Mouse (Mus musculus): ENCODE measurements around the gene 9930111J21Rik2.
"Not testable (repeated sequence)": the region's sequence is repeated elsewhere in the genome, so short reads cannot be mapped to it uniquely, and the experiment has no call there.

Gene 9930111J21Rik2

DNA sequence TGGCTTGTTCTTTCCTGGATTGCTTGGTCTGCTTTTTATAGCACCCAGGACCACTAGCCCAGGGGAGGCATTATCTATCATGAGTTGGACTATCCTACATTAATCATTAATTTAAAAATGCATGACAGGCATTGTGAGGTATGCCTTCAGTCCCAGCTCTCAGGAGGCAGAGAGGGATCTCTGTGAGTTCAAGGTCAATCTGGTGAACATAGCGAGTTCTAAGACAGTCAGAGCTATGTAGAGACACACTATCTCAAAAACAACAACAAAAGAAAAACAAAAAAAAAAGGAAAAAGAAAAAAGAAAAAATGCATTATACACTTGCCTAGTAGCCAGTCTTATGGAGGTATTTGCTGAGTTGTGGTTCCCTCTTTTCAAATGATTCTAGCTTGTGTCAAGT is 33.3 kb upstream of the 9930111J21Rik2 start:
- no peak for TF ChIP-seq GATA4 (IDR thresholded peaks at IDR 0.05; ENCODE audit: insufficient replicate concordance, low read length)

DNA sequence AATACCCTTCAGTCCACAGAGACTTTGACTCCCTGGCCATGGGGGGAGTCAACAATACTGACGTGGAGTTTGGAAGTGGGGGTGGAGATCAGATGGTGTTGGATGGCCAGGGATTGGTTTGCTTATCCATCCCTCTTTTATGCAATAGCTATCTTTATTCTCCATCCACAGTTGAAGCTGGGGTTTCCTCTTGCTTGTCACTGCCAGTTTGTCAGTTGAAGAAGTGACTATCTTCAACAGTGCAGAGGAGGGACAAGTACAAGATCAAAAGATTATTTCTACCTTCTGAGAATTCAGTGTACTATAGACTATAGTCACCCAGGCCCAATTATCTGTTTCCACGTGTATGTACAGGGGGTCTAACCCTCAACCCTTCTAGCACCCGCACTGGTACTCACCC is 32.8 kb upstream of the 9930111J21Rik2 start:
- TF ChIP-seq GATA4 (IDR thresholded peaks at IDR 0.05; ENCODE audit: insufficient replicate concordance, low read length), result no peak

DNA sequence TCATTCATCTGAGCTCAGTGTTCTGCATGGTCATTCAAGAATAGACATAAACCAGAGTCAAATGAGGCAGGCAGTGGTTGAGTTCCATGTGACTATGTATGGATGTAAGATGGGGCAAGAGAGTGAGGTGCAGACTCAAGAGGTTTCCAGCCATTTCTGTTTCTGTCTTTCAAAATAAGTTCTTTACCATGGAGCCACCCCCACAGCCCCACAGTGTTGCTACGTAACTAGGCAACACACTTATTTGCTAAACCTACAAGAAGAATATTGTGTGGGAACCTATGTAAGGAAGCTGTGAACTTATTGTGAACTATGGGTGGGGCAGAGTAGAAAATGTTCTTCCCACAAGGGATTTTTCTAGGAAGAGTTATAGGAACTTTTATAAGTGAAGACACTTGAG is 32.1 kb upstream of the 9930111J21Rik2 start:
- no peak for TF ChIP-seq GATA4 (IDR thresholded peaks at IDR 0.05; ENCODE audit: insufficient replicate concordance, low read length)

DNA sequence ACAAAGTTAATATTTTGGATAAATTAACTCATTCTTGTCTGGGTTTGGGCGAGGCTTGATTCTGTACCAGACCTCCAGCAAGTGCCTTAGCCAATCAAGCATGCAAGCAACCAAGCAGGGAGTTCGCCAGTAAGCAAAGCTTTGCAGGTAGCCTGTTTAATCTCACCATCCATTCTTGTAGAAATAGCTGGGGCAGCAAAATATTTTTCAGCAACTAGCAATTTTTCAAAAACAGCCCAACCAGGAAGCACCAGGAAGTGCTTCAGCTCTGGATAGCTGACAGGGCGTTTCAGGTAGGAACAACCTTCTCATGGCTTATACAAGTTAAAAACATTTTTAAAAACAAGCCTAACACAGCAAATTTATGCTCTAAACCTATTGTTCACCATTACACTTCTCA is 30.8 kb upstream of the 9930111J21Rik2 start:
- no peak for TF ChIP-seq GATA4 (IDR thresholded peaks at IDR 0.05; ENCODE audit: insufficient replicate concordance, low read length)

DNA sequence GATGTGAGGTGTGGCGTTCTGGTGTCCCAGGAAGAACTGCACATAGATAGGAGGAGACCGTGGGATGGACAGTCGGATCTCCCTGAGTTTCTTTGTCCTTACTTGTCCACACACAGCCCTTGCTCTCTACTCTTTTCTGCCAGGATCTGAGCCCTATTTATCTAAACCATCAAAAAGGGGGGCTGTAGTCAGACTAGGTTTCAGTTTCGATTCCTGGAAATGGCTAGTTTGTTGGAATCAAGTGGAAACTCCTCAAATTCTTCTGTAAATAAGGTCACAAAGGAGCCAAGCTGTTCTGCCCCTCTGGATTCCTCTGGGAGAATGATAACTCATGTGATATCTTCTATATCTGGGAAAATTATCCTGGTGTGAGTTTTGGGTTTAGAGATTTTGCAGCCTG is 30.3 kb upstream of the 9930111J21Rik2 start:
- no peak for TF ChIP-seq GATA4 (IDR thresholded peaks at IDR 0.05; ENCODE audit: insufficient replicate concordance, low read length)

DNA sequence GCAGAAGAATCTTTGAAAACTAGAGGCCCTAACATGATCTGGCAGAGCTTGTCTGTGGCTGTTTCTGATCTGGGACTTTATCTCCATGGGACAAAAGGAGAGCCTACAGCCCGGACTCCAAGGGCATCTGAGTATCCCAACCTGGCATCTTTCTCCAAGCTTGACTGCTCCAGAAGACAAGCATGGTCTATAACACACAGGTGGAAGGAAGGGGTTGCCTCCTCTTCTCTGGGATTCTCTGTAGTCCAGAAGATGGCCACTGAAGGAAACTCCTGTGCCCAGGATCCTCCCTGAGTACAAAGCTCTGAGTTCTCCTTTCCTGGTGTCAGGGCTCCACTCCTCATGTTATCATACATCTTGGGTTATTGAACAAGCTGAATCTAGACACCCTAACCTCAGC is 29.6 kb upstream of the 9930111J21Rik2 start:
- no peak for TF ChIP-seq GATA4 (IDR thresholded peaks at IDR 0.05; ENCODE audit: insufficient replicate concordance, low read length)

DNA sequence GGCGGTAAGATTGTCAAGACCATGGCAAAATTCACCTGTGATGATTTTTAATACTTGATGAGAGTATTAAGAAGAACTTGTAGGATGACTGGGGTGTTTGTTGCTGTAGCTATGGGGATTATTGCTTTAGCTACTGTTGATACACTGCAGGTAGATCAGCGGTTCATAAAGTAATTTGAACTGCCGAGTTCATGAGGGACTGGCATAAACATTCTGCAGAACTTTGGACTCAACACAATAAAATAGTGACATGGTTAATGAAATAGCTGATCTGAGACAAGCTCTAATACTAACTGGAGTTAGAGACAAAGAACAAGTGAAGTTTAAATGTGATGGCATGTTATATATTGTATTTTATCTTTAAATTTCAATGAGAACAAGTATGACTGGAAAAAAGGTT is 27.7 kb upstream of the 9930111J21Rik2 start:
- no peak for TF ChIP-seq GATA4 (IDR thresholded peaks at IDR 0.05; ENCODE audit: insufficient replicate concordance, low read length)

DNA sequence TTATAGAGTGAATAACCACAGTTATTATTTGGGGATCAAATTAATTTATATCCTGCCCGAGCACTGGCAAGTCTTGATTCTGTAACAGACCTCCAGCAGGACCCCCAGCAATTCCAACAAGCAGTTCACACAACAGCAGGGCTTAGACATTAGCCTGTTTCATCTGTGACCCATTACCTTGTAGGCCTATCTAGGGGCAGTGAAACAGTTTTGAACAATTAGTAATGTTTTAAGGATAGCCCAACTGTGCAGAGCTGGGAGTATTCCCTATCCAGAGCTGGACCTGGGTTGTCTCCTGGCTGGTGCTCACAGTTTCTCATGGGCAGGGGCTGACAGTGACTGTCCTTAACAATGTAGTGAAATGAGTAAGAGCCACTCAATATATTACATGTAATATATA is 26.0 kb upstream of the 9930111J21Rik2 start:
- TF ChIP-seq GATA4 (IDR thresholded peaks at IDR 0.05; ENCODE audit: insufficient replicate concordance, low read length), result no peak

DNA sequence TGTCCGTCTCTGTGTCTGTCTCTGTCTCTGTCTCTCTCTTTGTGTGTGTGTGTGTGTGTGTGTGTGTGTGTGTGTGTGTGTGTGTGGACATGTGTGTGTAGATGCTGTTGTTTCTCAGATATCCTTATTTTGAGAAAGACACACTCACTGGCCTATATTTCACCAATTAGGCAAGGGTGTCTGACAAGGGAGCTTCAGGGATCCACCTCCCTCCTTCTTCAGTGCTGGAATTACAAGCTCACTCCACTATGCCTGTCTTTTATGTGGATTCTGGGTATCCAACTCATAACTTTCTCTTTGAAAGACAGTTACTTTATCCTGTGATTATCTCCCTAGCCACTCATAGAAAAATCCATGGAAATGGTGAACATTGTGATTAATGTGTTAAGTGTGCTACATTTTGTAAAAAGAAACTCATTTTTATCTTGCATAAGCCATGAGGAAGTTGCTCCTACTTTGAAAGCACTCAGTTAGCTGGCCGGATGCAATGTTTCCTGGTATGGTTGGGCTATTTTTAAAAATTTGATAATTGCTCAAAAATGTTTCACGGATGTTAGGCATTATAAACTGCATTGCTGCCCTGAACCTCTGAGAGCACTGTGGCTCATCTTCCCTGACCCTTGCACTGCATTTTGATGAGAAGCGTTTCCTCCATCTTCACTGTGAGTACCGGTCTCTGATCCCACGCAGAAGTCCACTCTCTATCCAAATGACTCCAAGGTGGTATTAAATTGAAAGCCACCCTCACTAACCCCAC is 25.1 kb upstream of the 9930111J21Rik2 start, which contains the start of gene Ifi47:
Gene Ifi47 (plus strand): TSS at position 587 of the 757 bp plus-strand sequence.
- TF ChIP-seq GATA4 (IDR thresholded peaks at IDR 0.05; ENCODE audit: insufficient replicate concordance, low read length), result peak; percentile 37; the same call in 1 of the 2 replicates

DNA sequence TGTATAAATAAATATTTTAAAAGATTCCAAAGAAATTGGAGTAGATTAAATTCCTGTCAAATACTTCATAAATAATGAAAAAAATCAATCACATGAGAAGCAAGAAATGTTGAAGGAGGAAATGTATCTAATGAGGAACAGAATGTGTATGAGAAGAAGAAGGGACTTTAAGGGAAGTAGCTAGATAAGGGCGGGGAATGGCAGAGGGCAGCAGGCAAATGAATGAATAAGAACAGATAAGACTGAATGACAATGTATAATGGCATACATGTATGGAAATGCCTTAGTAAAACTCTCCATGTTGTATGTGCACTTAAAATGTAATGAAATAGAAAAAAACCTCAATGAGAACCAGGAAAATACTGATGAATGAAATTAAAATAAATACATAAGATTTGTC is 17.3 kb upstream of the 9930111J21Rik2 start:
- TF ChIP-seq GATA4 (IDR thresholded peaks at IDR 0.05; ENCODE audit: insufficient replicate concordance, low read length), result no peak

DNA sequence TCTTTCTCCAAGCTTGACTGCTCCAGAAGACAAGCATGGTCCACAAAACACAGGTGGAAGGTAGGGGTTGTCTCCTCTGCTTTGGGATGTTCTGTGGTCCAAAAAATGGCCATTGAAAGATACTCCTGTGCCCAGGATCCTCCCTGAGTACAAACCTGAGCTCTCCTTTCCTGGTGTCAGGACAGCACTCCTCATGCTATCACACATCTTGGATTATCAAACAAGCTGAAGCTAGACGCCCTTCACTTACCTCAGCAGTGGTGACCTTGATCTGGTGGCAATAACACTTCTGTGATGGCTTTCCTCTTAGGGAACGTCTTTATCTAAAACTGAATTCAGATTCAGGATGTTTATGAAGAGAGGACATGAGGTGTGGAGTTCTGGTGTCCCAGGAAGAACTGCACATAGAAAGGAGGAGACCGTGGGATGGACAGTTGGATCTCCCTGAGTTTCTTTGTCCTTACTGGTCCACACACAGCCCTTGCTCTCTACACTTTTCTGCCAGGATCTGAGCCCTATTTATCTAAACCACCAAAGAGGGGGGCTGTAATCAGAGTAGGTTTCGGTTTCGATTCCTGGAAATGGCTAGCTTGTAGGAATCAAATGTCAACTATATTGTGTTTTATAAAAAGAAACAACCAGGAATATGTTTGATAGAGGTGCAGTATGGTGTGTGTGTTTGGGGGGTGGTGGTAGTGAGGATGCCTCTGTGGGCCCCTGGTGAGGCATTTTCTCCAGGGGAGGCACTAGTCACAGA is 12.8 kb upstream of the 9930111J21Rik2 start, which contains the start of gene Tgtp2:
Gene Tgtp2 (minus strand): TSS at position 494 of the 757 bp plus-strand sequence.
- TF ChIP-seq GATA4 (IDR thresholded peaks at IDR 0.05; ENCODE audit: insufficient replicate concordance, low read length), result not testable (repeated sequence)

DNA sequence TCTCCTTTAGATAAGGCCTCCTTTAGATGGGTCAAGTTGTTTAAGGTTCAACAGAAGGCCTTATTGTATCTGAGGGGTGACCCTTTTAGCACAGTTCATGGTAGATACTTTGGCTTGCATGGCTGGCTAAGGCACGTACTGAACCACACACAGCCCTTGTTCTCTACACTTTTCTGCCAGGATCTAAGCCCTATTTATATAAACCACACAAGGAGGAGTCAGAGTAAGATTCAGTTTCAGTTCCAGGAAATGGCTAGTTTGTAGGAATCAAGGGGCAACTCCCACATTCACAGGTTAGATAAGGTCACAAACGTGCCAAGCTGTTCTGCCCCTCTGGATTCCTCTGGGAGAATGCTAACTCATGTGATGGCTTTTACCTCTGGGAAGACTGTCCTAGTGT is 57.0 kb downstream of the 9930111J21Rik2 start, which contains the start of gene Tgtp1:
Gene Tgtp1 (minus strand): TSS at position 155 of the 400 bp plus-strand sequence.
- TF ChIP-seq GATA4 (IDR thresholded peaks at IDR 0.05; ENCODE audit: insufficient replicate concordance, low read length), result not testable (repeated sequence)

DNA sequence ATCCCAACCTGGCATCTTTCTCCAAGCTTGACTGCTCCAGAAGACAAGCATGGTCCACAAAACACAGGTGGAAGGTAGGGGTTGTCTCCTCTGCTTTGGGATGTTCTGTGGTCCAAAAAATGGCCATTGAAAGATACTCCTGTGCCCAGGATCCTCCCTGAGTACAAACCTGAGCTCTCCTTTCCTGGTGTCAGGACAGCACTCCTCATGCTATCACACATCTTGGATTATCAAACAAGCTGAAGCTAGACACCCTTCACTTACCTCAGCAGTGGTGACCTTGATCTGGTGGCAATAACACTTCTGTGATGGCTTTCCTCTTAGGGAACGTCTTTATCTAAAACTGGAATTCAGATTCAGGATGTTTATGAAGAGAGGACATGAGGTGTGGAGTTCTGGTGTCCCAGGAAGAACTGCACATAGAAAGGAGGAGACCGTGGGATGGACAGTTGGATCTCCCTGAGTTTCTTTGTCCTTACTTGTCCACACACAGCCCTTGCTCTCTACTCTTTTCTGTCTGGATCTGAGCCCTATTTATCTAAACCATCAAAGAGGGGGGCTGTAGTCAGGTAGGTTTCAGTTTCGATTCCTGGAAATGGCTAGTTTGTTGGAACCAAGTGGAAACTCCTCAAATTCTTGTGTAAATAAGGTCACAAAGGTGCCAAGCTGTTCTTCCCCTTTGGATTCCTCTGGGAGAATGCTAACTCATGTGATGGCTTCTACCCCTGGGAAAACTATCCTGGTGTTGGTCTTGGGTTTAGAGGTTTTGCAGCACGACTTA is 59.1 kb downstream of the 9930111J21Rik2 start, which contains the start of gene Gm12185:
Gene Gm12185 (minus strand): TSS at position 487 of the 781 bp plus-strand sequence.
- not testable (repeated sequence) for TF ChIP-seq GATA4 (IDR thresholded peaks at IDR 0.05; ENCODE audit: insufficient replicate concordance, low read length)

DNA sequence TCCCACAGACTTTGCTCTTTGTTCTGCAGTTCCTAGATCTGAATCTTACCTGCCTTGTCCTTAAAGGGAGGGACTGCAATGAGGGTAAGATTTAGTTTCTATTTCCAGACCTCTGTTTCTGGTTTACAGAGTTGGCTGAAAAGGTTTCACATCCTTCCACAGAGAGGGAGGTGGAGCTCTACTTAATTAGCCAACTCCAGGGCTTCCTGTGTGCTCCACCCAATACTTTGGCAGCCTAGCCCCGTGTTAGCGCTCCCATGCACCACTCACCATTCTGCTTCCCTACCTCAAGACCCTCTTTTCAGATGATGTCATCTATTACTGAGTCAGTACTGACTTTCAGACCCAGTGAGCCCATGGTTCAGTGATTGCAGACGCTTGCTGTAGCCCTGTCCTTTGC is 71.8 kb downstream of the 9930111J21Rik2 start, which contains the start of gene 9930111J21Rik1:
Gene 9930111J21Rik1 (minus strand): TSS at position 148 of the 400 bp plus-strand sequence.
- TF ChIP-seq GATA4 (IDR thresholded peaks at IDR 0.05; ENCODE audit: insufficient replicate concordance, low read length), result not testable (repeated sequence)

All from liver, adult (tissue).